Mouse (Mus musculus): ENCODE measurements around the gene Cipc. TPM values are rescaled to one million over a fixed set of nuclear protein-coding genes. Genes with fewer than 3 reads are reported as not detected.

Gene Cipc
- polyA plus RNA-seq, 1 experiment from 2014 or later = 32.2 TPM

DNA sequence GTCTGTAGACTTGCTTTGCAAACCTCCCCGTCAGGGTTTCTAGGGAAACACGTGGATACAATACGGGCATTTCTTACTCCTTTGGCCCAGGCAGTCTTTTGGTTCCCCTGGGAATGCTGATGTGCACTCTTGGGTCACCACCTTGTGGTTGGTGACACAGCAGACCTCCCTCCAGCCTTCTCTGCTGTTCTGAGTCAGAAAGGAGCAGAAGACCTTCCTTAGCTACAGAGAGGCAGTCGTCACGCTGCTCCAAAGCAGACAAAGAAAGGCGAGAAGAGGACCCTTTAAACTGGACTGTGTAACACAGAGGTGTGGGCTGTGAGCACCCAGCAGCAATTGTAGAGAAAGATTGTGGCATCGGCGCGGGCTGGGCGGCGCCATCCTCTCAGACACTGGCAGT is 5.7 kb upstream of the Cipc start:
- no peaks in the 10 kb centered on the region for H3K9me3 ChIP-seq (ENCODE audit: control insufficient read depth, low read length)
- no peaks in the 10 kb centered on the region for H3K36me3 ChIP-seq (ENCODE audit: control insufficient read depth, insufficient read depth, low read length)
- peaks cover 13% of the 10 kb centered on the region for H3K4me1 ChIP-seq (replicated peaks; ENCODE audit: control insufficient read depth, insufficient read depth, low read length)
- no peak overlapping the region for H3K4me3 ChIP-seq (ENCODE audit: low read depth, low read length)
- 26% methylated on average over 11 of the region's 11 CpGs for WGBS
- ATAC-seq (ENCODE audit: low FRiP score) (peak; percentile 47), DNase-seq (ENCODE audit: low spot score) (peak; percentile 52)
- no peak overlapping the region for H3K4me2 ChIP-seq (replicated peaks; ENCODE audit: low read depth, low read length)
- peak overlapping the region; percentile 74 for H3K27ac ChIP-seq (ENCODE audit: low read depth, low read length)
- no peaks in the 10 kb centered on the region for H3K27me3 ChIP-seq (ENCODE audit: control insufficient read depth, insufficient read depth, low read length)
- peak overlapping the region; percentile 45 for H3K9ac ChIP-seq (ENCODE audit: low read depth, low read length)

DNA sequence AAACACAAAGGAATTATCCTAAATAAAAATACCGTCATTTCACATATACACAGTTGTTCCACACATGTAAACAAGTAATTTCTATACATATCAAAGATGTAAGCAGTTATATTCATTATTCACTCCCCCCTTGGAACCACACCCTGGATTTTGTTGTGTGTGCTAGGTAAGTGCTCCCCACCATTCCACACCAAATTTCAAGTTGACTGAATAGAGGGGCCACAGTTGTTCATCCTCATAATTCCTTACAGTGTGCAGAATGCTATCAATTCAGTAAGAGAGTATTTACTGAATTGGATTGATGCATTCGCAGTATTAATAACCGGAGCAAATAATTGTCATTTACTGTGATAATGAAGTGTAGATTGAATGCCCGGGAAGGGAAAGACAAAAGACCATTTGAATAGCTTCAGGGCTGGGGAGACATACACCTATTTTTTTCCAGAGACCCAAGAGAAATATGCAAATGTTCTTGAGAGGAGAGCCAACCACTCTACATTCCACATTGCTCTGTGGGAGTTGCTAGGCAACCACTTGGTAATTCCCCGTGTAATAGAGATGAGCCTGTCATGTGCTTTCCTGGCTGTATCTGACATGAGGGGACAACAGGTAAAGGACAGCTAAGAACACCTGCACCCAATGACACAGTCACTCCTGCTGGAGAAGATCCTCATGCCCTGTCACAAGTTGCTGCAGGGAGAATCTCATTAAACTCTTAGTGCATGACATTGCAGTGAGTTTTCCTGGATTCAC is 4.9 kb upstream of the Cipc start:
- no peak overlapping the region for H3K9ac ChIP-seq (ENCODE audit: low read depth, low read length)
- no peaks in the 10 kb centered on the region for H3K27me3 ChIP-seq (ENCODE audit: control insufficient read depth, insufficient read depth, low read length)
- H3K4me3 ChIP-seq (ENCODE audit: low read depth, low read length) = no peak overlapping the region
- peaks cover 13% of the 10 kb centered on the region for H3K4me1 ChIP-seq (replicated peaks; ENCODE audit: control insufficient read depth, insufficient read depth, low read length)
- no peaks in the 10 kb centered on the region for H3K9me3 ChIP-seq (ENCODE audit: control insufficient read depth, low read length)
- peak overlapping the region; percentile 74 for H3K27ac ChIP-seq (ENCODE audit: low read depth, low read length)
- ATAC-seq (ENCODE audit: low FRiP score) = peak; percentile 66
- 0 out of 2 replicates have a peak overlapping the region, but pooled peaks have one; percentile 1 for H3K4me2 ChIP-seq (replicated peaks; ENCODE audit: low read depth, low read length)
- H3K36me3 ChIP-seq (ENCODE audit: control insufficient read depth, insufficient read depth, low read length) = no peaks in the 10 kb centered on the region
- DNase-seq (ENCODE audit: low spot score) = peak; percentile 75
- WGBS = 31% methylated on average over 5 of the region's 5 CpGs

DNA sequence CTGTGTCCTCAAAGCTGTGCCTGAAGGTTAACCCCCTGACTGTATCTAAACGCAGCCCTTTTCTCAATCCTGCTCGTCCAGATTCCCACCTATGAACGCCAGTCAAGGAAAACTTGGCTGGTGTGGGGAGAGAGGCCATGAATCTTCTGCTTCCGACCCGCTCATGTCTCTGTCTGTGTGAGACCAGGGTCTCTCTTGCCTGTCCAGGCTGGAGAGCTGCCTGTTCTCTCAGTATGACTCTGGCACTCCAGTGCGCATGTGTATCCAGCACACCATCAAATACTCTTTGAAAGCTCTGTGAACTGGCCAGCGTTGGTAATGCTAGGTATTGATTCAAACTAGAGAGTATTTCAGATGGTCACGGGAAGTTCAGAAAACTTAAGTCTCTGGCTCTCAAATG is 3.4 kb upstream of the Cipc start:
- Histone ChIP-seq H3K27me3 (ENCODE audit: control insufficient read depth, insufficient read depth, low read length) (no peaks in the 10 kb centered on the region), H3K9ac (ENCODE audit: low read depth, low read length) (no peak overlapping the region), H3K27ac (ENCODE audit: low read depth, low read length) (no peak overlapping the region), H3K9me3 (ENCODE audit: control insufficient read depth, low read length) (no peaks in the 10 kb centered on the region), H3K36me3 (ENCODE audit: control insufficient read depth, insufficient read depth, low read length) (no peaks in the 10 kb centered on the region), H3K4me1 (replicated peaks; ENCODE audit: control insufficient read depth, insufficient read depth, low read length) (peaks cover 18% of the 10 kb centered on the region), H3K4me3 (ENCODE audit: low read depth, low read length) (no peak overlapping the region), H3K4me2 (replicated peaks; ENCODE audit: low read depth, low read length) (no peak overlapping the region)
- DNase-seq (ENCODE audit: low spot score) = no peak
- WGBS = 90% methylated on average over 8 of the region's 8 CpGs
- no peak for ATAC-seq (ENCODE audit: low FRiP score)

DNA sequence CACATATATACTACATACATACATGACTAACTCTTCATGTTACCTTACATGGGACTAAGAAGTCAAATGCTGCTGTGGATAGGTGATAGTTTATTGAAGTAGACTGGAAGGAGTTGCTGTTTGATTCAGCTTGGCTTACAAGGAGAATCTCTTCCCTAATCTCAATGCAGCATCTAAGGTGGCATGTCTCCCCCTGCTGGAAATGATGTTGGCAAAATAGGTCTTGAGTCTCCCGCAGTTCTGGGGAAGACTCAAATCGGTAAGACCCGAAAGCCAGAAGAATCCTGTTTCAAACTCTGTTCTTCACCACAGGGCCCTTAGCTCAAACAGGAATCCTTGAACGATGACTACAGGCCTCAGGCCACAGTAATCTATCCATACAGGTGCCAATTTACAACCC is 1.7 kb upstream of the Cipc start:
- no peaks in the 10 kb centered on the region for H3K27me3 ChIP-seq (ENCODE audit: control insufficient read depth, insufficient read depth, low read length)
- no peaks in the 10 kb centered on the region for H3K9me3 ChIP-seq (ENCODE audit: control insufficient read depth, low read length)
- peaks cover 20% of the 10 kb centered on the region for H3K4me1 ChIP-seq (replicated peaks; ENCODE audit: control insufficient read depth, insufficient read depth, low read length)
- H3K4me2 ChIP-seq (replicated peaks; ENCODE audit: low read depth, low read length) = no peak overlapping the region
- H3K9ac ChIP-seq (ENCODE audit: low read depth, low read length) = no peak overlapping the region
- no peak overlapping the region for H3K27ac ChIP-seq (ENCODE audit: low read depth, low read length)
- H3K36me3 ChIP-seq (ENCODE audit: control insufficient read depth, insufficient read depth, low read length) = no peaks in the 10 kb centered on the region
- DNase-seq (ENCODE audit: low spot score) (peak; percentile 84), ATAC-seq (ENCODE audit: low FRiP score) (no peak)
- H3K4me3 ChIP-seq (ENCODE audit: low read depth, low read length) = no peak overlapping the region
- under 1% methylated on average over 4 of the region's 4 CpGs for WGBS

DNA sequence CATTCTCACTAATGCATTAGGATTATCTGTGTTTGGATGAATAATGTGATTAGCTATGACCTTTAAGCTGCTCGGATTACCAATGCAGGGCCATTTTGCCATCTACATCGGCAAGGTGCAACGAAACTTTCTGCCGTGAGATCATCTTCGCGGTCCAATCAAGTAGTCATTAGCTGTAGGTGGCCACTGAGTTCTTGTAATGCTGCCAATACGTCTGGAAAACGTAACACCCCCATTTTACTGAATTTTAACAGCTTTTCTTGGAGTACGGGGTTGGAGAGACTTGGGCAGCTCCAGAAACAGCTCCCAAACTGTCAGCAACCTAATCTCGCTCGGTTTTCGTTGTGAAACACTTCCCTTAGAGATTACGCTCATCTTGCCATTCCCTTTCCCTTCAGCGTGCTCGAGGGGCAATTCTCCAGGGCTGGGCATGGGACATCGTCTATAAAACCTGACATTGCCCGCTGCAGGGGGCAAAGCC is 502 bp upstream of the Cipc start:
- ATAC-seq (ENCODE audit: low FRiP score) (no peak; the same call in 1 of the 2 replicates), DNase-seq (ENCODE audit: low spot score) (no peak)
- Histone ChIP-seq H3K4me2 (replicated peaks; ENCODE audit: low read depth, low read length) (peak overlapping the region; percentile 56), H3K4me3 (ENCODE audit: low read depth, low read length) (peak overlapping the region; percentile 76), H3K4me1 (replicated peaks; ENCODE audit: control insufficient read depth, insufficient read depth, low read length) (peaks cover 12% of the 10 kb centered on the region), H3K36me3 (ENCODE audit: control insufficient read depth, insufficient read depth, low read length) (no peaks in the 10 kb centered on the region), H3K27ac (ENCODE audit: low read depth, low read length) (peak overlapping the region; percentile 100), H3K27me3 (ENCODE audit: control insufficient read depth, insufficient read depth, low read length) (no peaks in the 10 kb centered on the region), H3K9me3 (ENCODE audit: control insufficient read depth, low read length) (no peaks in the 10 kb centered on the region), H3K9ac (ENCODE audit: low read depth, low read length) (peak overlapping the region; percentile 97)
- 1% methylated on average over 17 of the region's 17 CpGs for WGBS

DNA sequence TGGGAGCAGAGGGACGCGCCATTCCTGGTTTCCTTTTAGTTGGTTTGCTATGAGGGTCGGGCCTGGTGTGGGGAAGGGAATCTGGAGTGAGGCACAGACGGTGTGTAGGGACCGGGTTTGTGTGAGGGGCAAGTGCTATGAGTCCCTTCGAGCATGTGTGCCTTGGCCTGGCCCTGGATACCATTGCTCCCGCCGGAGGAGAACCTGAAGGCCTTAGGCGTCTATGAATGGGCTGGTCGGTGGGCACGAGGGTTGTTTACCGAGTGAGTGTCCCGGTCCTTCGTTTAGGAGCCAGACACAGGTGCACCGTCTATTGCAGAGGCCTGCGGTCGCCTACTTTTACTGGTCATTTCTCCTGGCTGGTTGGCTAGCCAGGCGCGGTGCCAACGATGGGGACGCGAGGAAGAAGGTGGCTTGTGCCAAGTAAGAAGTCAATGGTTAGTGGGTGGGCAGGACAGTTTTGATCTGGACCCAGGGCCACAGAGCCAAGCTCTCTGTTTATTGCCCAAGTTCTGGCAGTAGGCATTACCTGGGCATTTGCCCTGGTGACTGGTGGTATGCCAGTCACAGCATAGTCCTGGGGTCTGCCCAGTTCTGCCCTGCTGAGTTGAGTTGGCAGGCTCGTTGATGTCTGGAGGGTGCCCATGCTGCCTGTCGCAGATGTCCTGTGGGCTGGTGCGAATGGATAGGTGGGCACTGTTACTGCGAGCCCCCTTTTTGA is 998 bp downstream of the Cipc start:
- H3K27me3 ChIP-seq (ENCODE audit: control insufficient read depth, insufficient read depth, low read length) = no peaks in the 10 kb centered on the region

DNA sequence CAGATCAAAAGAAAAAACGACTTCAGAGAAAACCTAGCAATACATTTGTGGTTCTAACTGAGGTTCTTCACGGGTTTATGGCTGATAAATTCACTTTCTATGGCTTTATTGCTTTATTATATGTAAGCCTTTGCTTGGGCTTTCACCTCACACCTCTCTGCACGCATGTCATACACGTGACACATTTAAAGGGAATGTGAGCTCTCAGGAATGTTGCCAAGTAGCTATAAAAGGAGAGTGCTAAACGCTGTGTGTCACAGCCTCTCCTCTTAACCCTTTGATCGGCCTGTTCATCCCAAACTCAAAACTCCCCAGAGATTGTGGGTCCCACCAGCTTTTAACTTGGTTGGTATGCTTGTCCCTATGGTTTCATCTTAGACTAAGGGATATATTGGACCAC is 1.8 kb downstream of the Cipc start:
- Histone ChIP-seq H3K9ac (ENCODE audit: low read depth, low read length) (peak overlapping the region; percentile 86), H3K27me3 (ENCODE audit: control insufficient read depth, insufficient read depth, low read length) (no peaks in the 10 kb centered on the region), H3K27ac (ENCODE audit: low read depth, low read length) (no peak overlapping the region), H3K4me3 (ENCODE audit: low read depth, low read length) (no peak overlapping the region; the same call in 1 of the 2 replicates), H3K9me3 (ENCODE audit: control insufficient read depth, low read length) (no peaks in the 10 kb centered on the region), H3K36me3 (ENCODE audit: control insufficient read depth, insufficient read depth, low read length) (no peaks in the 10 kb centered on the region), H3K4me2 (replicated peaks; ENCODE audit: low read depth, low read length) (no peak overlapping the region; the same call in 1 of the 2 replicates), H3K4me1 (replicated peaks; ENCODE audit: control insufficient read depth, insufficient read depth, low read length) (peaks cover 8% of the 10 kb centered on the region)
- ATAC-seq (ENCODE audit: low FRiP score) (no peak), DNase-seq (ENCODE audit: low spot score) (no peak)
- 82% methylated on average over 6 of the region's 6 CpGs for WGBS

More for the DNA sequence above, 998 bp downstream of the Cipc start:
- H3K4me2 ChIP-seq (replicated peaks; ENCODE audit: low read depth, low read length) = peak overlapping the region; percentile 86
- DNase-seq (ENCODE audit: low spot score) = no peak
- no peaks in the 10 kb centered on the region for H3K9me3 ChIP-seq (ENCODE audit: control insufficient read depth, low read length)
- ATAC-seq (ENCODE audit: low FRiP score) = peak; percentile 77
- H3K4me3 ChIP-seq (ENCODE audit: low read depth, low read length) = peak overlapping the region; percentile 76
- H3K4me1 ChIP-seq (replicated peaks; ENCODE audit: control insufficient read depth, insufficient read depth, low read length) = peaks cover 8% of the 10 kb centered on the region
- H3K9ac ChIP-seq (ENCODE audit: low read depth, low read length) = peak overlapping the region; percentile 86
- WGBS = 20% methylated on average over 26 of the region's 26 CpGs
- peak overlapping the region; percentile 100 for H3K27ac ChIP-seq (ENCODE audit: low read depth, low read length)
- H3K36me3 ChIP-seq (ENCODE audit: control insufficient read depth, insufficient read depth, low read length) = no peaks in the 10 kb centered on the region

DNA sequence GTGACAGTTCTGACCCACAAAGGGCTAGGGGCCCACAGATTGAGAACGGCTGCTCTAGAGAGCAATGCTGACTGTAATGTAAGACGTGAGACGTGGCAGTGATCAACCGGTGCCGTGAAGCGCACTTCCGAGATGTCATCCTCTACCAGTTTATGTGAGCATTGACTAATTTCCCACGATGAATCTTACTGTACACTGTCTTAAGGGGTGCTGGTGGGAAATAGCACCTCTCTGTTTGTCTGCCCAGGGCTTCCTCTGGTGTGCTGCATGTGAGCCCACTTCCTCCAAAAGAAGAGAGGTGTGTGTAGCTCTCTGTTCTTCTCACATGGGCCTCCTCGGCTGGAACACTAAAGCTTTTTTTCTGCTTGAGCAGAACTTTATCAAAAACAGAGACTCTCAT is 2.7 kb downstream of the Cipc start:
- no peaks in the 10 kb centered on the region for H3K27me3 ChIP-seq (ENCODE audit: control insufficient read depth, insufficient read depth, low read length)
- ATAC-seq (ENCODE audit: low FRiP score) (no peak), DNase-seq (ENCODE audit: low spot score) (no peak)
- H3K9me3 ChIP-seq (ENCODE audit: control insufficient read depth, low read length) = no peaks in the 10 kb centered on the region
- no peak overlapping the region for H3K4me2 ChIP-seq (replicated peaks; ENCODE audit: low read depth, low read length)
- H3K36me3 ChIP-seq (ENCODE audit: control insufficient read depth, insufficient read depth, low read length) = no peaks in the 10 kb centered on the region
- no peak overlapping the region for H3K27ac ChIP-seq (ENCODE audit: low read depth, low read length)
- 89% methylated on average over 9 of the region's 9 CpGs for WGBS
- peaks cover 8% of the 10 kb centered on the region for H3K4me1 ChIP-seq (replicated peaks; ENCODE audit: control insufficient read depth, insufficient read depth, low read length)
- no peak overlapping the region for H3K9ac ChIP-seq (ENCODE audit: low read depth, low read length)
- H3K4me3 ChIP-seq (ENCODE audit: low read depth, low read length) = no peak overlapping the region

Data from hindbrain, embryonic 11.5 days (tissue).